Mouse (Mus musculus): ENCODE results near the gene Cep152.

Cep152 gene

DNA sequence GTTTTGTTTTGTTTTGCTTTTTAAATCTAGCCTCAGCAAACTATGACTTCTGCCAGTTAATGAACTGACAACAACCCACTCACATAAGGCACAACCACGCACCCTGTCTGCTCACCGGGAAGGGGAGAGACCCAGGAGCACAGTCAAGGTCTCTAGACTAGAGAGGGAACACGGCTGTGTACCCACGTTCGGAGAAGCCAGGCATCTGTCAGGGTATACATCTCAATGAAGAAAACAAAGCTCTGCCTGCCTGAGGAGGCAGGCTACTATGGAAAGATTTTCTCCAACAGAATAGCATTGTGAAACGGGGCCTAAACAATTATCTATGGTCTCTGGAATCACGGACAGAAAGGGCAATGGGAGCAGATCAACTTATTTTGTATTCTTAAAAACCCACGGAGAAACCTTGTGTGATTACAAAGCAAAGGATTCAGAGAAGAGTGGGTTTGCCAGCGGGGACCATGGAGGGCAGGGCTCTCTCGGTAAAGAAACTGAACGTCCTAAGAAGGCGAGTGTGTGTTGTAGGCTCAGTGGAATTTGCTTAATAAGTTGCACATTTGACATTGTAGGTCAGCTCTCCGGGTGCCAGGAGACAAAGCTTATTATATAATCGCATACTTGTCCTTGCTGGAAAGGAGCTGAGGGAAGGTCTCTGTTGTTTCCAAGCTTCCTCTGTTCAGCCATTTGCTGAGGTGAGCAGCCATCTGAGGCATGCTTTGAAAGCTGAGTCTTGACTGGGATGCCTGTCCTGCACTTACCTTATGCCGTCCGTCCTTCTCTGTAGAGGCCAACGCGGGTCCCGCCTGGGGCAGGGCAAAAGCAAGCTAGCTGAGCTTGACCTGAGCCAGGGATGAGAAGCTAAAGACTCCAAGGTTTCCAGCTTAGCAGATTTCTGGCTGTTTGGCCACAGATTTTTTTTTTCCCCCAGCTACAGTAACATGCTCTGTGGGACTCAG lies 66.0 kb downstream of the Cep152 start:
- no peak for DNase-seq (ENCODE audit: low spot score)

DNA sequence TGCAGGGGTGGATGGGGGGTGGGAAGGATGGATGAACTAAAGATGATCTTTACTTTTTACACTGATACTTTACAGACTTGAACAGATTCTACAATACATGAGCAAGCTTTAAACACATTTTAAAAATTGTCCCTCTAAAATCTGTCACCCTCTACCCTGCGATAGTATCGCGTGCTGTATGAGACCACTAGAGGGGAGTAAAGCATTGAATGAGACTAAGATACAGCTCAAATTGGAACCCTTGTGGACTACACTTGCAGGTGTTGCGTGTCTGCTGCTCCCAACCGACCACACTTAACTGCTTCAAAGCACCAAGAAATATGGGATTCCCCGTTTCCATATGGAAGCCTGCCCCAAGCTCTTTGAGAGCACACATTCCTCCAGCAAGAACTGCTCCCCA lies 69.1 kb downstream of the Cep152 start:
- DNase-seq (ENCODE audit: low spot score): no peak

DNA sequence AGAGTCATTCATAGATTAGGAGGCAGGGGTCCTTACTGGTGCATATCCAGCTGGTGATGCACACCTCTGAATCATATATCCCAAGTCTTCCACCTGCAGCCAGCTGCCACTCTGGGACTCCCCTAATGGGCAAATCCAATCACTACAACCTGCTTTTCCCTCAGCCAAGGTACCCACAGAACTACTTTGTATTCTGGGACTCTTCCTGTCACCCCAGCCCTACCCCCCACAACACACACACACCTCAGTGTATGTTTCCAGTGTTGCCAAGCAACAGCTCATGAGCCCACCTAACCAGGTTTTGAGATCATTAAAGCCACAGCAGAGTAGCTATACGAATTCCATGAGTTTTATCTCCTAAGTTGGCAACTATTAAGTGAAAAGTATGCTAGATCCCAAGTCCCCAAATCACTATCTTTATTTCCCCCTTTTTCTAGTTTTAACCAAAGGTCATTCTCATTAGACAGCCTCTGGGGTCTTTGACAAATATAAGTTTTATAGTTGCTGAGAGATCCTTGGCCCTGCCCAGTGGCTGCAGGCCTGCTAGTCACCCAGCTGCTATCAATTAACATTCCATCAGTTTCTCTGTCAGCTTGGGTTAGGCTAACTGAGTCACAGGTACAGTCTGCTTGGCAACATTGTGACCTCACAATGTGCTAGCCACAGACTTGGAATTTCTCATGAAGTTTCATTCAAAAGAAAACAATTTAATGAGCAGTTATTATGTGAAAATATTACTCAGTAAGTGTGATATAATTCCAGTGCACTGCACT lies 75.9 kb downstream of the Cep152 start:
- no peak for DNase-seq (ENCODE audit: low spot score)

DNA sequence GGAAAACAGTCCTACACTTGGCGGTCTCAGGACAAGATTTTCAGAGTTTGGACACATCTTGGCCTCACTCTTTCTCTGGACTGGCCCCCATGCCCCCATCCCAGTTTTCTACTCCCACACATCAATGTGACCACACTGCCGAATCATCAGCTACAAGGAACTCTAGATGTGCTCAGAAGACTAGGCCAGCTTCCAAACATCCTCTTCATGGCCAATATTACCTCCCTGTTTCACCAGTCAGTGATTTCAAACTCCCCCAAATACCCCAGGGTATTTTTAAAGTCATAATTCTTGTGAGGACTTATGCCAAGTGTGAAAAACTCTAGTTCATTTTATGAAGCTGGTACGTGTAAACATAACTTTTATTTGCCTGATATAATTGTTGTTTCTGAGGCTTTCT lies 79.9 kb downstream of the Cep152 start:
- no peak for DNase-seq (ENCODE audit: low spot score)

DNA sequence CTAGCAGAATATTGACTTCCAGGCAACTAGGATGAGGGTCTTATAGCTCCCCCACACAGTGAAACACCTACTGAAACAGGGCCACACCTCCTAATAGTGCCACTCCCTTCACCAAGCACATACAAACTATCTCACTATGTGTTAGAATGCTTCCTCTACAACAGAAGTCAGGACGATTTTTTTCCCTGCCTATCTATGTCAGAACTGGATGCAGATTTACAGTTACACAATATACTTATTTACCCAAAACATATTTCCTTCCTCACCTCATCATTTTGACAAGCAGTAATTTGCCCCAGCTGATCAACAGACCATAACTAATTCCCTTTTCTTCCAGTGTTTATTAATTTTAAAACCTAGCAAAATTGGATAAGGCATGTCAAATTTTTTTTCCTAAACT lies 81.3 kb downstream of the Cep152 start:
- DNase-seq (ENCODE audit: low spot score): no peak

DNA sequence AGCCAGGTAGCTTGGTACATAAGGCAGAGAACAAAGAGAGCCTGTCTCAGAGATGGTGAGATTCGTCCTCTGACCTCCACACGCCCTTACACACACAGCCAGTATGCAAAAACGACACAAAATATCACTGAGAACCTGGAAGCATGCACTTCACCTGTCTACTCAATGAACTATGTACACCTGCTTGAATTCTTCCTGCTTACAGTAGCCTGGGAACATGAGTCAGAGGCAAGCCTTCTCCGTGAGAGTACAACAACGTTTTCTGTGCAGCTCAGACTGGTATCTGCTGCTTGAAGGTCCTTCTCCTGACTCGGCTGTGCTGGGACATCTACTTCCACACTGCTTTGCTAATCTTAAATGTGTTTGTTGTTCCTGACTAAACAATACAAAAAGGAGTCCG lies 83.5 kb downstream of the Cep152 start:
- no peak for DNase-seq (ENCODE audit: low spot score)

DNA sequence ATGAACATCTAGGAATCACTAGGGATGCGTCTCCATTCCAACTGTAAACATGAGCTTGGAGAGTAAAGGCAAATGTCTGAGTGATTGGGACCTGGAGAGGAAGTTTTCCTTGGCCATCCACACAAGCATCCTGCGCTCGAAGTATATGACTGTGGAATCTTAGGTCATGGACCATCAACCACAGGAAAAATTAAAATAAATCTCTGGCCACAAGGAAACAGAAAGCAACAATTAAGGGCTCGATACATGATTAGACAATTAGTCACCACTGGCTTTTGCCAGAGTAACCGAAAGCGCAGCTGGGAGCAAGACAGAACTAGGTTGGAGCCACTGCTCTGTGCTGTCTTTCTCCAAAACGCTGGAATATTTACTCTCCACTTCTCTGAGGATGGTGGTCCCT lies 84.3 kb downstream of the Cep152 start:
- no peak for DNase-seq (ENCODE audit: low spot score)

DNA sequence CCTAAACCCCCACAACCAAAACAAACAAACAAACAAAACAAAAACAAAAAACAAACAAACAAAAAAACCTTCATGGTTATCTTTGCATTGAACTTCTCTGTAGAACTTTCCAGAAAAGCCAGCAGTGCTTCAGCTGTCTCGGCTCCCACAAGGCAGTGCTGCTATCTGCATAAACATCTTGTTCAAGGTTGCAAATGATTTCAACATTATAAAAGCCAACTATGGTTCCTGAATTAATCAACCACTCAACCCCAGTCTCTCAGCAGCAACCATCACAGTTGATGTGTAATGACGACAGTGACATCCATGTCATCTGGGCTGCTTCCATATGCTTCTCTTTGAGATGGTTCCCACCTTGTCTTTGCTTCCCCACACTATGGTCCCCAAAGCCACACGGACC lies 85.3 kb downstream of the Cep152 start:
- DNase-seq (ENCODE audit: low spot score): no peak

DNA sequence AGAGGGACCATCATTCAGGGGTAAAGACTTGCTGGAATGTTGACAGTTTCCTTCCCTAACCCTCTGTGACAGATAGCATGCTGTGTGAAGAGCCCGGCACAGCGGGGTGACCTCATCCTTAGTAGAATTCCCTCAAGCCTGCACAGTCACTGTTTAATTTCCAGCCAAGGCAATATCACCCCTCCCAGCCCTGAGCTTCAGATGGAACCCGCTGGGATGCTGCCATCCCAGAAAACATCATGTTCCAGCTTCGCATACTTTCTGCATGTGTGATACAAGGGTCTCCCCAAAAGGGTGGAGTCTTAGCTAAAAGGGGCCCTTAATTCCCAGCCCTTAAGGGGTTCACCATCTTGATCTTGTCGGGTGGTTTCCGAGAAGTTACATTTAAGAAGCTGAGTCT lies 94.2 kb downstream of the Cep152 start:
- DNase-seq (ENCODE audit: low spot score): peak; percentile 32

DNA sequence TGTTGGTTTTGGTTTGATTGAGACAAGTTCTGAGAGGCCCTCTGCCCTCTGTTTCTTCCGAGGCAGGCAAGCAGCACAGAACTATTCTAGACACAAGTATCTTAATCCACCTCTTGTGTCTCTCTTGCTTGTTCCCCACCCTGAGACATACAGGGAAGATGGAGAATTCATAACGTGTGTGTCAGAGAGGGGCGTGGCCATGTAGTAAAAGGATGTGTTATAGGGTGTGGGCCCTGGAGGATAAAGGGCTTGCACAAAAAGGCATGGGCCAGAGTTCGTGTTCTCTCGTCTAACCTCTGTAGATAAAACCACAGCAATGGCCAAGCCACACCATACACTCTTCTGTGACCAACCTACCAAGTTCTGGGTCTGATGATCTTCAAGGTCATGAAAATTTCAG lies 98.3 kb downstream of the Cep152 start:
- no peak for DNase-seq (ENCODE audit: low spot score)

DNA sequence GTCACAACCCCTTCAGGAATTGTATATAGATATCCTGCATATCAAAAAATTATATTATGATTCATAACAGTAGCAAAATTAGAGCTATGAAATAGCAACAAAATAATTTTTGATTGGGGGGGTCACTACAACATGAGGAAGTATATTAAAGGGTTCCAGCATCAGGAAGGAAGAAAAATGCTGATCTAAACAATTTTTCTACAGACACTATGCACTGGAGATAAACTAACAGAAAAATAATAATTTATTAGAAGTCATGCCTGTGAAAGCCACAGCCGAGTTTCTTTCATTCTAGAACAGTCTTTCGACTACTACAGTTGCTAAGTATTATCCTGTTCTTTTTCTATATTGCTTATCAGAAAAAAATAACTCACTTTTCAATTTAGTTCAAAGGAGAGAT lies 99.4 kb downstream of the Cep152 start:
- DNase-seq (ENCODE audit: low spot score): no peak

DNA sequence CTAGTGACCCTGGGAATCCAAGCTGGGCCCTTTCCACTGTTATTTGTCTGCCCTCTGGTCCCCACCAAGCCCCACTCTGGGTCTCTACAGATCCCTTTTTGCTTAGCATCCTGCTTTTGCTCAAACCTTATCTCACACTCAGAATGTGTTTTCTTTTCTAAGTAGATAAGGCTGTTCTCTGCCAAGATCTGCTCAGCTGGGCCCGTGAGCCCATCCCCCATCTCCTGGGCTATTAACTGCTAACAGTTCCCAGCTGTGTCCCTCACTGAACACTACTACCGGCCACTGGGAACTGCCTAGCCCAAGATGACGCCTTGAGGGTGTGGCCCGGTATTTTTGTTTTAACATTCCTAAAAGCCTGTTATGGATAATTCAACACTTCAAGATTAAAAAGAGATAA lies 108.3 kb downstream of the Cep152 start:
- no peak for DNase-seq (ENCODE audit: low spot score)

DNA sequence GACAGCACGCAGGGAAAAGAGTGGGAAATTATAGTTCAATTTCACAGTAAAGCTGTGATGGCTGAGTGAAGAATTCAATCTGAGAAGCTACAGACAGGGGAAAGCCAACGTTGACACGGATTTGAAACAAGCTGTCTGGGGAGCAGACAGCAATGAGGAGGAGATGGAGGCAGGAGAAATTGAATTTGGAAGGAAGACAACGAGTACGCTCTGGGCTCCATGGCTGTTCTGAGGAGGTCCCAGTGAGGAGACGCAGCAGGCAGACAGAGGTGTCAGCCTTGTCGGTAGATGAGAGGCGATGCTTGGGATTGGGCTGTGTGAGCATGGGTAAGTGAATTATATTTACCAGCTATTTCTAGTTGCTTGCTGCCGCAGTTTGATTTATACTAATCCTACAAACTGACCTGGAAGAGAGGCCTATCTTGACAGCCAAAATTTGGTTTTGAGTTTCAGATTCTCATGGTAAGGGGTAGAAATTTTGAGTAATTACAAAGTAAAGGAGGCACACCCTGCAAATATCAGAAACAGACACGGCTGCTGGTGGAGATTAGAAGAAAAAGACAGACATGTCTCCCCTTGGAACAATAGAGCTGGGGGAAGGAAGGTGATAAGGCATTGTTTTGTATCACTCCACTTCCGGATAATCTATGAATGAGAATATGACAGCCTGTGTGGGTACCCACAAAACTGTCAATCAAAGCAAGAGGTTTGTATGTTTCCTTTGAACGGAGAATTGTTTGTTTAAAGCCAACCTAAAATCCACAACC lies 109.4 kb downstream of the Cep152 start:
- no peak for DNase-seq (ENCODE audit: low spot score)

DNA sequence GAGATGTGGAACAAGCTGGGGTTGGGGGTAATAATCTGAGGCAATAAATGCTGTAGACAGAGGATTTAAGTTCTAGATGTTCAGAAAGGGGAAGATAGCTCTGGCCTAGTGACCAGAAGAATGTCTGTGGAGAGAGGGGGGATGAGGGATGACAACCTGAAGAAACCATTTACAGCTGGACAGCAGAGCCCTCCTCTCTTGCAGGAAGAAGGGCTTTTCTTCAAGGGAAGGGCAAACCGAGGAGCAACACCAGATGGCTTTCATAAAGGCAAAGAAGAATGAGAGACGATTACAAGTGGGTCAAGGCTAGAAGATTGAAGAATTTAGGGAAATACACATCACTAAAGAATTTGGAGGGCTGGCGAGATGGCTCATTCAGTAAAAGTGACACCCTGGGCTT lies 110.5 kb downstream of the Cep152 start:
- DNase-seq (ENCODE audit: low spot score): no peak

Data from adipocyte (in vitro differentiated cells).